Mouse (Mus musculus): ENCODE data around the gene Rgs6. TPM values are rescaled to one million over a fixed set of nuclear protein-coding genes. Genes with fewer than 3 reads are reported as not detected.

The Rgs6 gene
- total RNA-seq, 2 experiments from 2014 or later = 16.3 to 19.9 TPM

DNA sequence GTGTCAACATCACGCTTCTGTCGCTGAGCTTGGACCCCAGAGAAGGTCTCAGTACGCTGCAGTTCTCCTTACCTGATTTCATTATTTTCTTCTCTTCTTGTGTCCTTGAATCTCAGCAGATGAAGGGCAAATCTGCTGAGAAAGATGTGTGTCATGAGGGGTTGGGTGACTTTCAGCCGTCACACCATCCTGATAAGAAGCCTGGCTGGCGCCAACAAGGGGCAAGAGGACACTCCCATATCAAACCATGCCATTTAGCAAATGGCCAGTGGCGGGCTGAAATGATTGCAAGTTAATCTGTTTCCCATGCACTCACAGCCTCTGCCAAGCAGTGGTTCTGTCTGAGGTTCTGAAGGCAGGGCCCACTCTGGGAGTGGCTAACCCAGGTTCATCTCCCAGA is 428.4 kb downstream of the Rgs6 start:
- no peak for DNase-seq (ENCODE audit: low spot score in 2 of 2)

DNA sequence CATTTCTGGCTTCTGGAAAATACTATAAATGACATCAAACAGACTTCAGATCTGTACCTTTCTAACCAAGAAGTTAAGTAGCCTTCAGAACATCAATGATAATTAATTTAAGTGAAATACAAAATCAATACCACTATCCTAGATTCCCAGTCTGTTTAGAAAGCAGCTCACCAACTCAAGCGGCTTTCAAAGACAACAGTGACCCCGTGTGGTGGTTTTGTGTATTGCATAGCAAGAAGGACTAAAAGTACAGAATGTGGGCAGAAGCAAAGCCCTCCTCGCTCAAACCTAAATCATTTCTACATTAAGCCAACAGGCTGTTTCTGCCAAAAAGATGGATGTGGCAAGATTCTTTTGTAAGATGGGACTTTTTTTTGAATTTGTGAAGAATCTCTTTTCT is 429.9 kb downstream of the Rgs6 start:
- peak; percentile 90 to 96 for DNase-seq (ENCODE audit: low spot score in 2 of 2)

DNA sequence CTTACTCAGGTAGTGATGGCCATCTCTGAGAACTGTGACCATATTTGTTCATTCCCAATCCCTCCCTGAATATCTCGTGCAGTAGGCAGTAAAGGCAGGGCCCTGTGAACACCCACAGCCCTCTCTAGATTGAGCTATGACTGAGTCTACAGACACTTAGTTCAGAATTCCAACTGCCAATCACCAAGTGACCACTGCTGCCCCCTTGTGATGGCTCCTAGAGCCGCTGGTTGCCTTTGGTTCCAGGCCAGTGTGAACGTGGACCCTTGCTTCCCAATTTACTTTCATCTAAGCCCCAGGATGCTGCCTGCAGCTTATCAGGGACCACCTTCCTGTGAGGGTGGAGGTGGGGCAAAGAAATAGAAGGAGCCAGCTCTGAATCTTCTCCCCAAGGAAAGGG is 438.9 kb downstream of the Rgs6 start:
- no peak for DNase-seq (ENCODE audit: low spot score in 2 of 2)

DNA sequence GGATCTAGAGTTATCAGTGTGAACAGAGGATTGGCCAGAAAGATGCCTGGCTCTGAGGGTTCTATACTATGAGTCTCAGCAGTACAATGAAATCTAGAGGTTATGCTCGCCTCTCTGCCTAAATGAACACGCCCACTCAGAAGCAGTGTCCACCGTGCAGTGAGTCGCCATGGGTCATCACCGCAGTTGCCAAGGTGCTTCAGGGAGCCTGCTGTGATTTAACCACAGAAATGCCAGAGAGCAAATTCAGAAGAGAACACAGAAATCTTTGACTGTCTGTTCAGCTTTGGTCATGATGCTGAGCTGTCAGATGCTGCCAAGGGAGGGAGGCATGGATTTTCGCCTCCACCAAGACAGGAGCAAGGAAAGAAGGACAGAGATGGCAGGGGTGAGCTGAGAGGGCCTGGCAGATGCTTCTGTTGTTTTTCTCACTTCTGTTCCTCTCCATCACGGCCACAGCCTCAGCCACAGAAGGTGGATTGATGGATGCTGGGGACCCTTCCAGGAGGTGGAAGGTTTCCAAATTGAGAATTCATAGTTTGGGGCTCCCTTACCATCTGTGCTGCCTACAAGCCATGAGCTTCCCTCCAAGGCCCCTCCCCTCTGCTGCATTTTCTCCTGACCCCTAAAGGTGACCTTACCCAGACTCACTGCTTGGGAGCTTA is 445.2 kb downstream of the Rgs6 start:
- no peak for DNase-seq (ENCODE audit: low spot score in 2 of 2)

DNA sequence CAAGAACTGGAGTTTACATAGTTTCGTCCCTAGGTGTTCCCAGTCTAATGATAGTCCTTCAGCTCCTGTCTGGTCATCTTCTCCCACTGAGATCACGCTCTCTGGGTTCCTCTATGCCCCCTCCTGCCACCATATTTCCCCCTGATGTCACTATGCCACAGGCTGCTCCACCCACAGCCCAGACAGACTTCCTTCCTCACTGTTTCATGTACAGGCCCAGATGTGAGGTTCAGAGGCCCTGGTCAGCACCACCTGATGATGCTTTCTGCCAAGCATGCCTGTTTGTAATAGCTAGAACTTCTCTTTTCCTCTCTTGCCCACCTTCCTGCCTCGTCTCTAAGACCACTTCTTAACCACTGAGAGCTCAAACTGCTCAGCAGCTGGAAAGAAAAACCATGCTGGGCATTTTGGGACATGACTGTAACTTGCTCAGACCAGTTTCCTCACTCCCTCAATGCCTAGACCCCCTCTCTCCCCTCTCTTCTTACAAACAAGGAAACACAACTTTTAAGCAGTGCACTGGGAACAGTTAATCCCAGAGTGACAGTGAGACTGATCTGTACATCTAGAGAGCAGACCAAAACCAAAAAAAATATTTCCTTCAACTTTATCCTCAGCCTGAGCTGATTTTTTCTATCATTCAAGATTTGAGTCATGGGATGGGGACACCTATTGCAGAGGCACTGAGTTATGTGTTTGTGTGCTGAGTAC is 446.9 kb downstream of the Rgs6 start:
- no peak for DNase-seq (ENCODE audit: low spot score in 2 of 2)

DNA sequence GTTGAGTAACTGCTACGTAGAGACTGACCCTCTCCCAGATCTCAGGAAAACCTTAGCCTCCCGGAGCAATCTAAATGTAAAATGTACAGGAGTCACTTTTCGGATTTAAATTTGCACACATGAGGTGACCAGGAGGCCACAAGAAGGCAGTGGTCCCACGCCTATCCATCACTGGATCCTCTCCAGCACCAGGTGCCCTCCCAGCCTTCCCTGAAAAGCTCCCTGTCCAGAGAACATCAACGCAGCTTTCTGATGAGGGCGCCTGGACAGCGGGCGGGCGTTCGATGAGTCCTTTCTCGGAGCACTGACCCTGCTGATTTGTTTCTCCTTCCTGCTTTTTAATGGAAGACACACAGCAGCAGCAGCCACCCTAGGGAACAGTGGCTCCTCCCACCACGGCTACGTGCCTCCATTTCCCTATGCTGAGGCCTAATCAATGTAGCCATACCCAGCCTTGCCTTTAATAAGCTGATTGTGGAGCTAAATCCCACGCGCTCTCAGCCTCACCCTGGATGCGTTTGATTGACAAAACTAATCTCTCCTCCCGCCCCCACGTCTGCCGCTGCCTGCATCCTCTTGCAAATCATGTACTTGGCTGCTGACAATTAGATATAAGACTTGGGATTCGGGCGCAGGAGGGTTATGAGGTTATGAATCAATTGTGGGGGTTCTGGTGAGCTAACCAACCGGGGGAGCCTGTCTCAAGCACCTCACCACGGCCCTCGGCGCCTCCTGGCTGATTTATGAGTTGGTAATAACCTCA is 449.9 kb downstream of the Rgs6 start:
- DNase-seq (ENCODE audit: low spot score in 2 of 2) = peak; percentile 45 to 69

DNA sequence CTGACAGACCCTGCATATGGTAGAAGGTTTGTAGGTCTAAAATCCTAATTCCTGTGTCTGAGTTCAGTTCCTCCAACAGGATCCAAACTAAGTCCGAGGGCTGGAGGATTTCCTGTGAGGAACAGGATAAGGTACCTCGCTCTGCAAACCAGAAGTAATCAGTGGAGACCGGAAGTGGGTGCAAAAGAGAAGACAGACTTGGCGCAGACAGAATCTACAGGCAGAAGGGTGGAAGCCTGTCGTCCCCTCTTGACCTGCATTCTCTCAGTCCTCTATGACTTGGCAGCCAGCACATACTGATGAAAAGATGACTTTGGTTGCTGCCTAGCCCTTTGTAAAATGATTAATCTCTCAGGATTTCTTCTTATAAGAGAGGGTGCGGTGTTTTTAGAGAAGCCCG is 450.7 kb downstream of the Rgs6 start:
- DNase-seq (ENCODE audit: low spot score in 2 of 2) = no peak

DNA sequence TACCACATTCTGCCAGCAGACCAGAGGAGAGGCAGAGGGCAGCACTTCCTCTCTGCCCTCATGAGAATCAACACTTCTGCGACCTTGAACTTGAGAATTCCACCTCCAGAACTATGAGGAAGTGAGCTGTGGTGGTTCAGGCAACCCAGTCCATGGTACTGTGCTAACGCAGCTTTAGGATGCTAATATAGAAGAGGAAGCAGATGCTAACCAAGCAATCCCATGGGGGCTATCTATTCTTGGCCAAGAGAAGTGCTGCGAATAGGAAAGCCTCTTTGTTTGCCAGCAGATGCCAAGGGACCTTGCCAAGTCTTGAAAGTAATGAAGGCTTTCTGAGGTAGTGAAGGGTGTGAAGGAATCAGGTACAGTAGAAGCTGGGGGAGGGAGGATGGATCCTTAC is 451.8 kb downstream of the Rgs6 start:
- no peak for DNase-seq (ENCODE audit: low spot score in 2 of 2)

DNA sequence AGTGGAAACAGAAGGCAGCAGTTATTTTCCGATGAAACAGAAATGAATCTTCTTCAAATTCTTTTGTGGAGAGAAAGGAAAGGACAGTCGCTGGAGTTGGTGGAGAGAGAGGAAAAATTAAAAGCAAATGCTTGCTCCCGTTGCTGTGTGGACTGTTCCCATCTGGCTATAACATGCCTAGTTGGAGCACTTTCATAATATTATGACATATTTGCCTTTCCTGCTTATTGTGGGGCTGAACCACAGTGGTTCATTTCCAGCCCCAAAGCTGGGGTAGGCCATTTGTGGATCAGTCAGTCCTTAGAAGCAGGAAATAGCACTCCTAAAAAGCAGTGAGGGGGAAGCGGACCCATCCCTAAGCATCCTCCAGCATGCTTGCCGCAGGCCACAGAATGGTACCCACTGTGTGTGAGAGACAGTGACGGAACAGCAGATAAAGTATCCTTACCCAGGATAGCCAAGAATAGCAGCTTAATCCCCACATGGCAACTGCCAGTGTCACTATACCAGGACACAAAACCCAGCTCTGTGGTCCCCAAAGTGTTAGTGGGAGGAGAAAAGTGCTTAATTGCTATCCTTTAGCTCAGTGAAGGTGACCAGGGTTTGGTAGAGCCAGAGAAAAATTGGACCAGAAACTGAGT is 456.0 kb downstream of the Rgs6 start:
- DNase-seq (ENCODE audit: low spot score in 2 of 2) = peak in 1 of 2 experiments; percentile 22

DNA sequence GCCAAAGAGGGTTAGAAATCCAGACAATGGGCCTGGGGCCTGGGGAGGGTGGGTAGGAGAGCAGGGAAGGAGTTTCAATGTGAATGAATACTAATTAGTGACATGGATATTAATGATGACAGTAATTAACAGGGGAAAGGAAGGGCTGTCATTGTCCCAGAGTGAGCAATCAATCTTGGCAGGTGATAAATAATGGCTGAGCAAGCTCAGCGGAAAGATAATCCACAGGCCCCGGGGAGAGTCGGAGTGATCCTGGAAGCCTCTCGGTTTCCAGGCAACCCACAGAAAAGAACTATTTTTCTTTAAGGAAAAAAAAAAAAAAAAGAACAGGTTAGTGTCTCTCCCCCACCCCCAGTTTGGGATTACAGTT is 456.5 kb downstream of the Rgs6 start:
- DNase-seq (ENCODE audit: low spot score in 2 of 2) = no peak

DNA sequence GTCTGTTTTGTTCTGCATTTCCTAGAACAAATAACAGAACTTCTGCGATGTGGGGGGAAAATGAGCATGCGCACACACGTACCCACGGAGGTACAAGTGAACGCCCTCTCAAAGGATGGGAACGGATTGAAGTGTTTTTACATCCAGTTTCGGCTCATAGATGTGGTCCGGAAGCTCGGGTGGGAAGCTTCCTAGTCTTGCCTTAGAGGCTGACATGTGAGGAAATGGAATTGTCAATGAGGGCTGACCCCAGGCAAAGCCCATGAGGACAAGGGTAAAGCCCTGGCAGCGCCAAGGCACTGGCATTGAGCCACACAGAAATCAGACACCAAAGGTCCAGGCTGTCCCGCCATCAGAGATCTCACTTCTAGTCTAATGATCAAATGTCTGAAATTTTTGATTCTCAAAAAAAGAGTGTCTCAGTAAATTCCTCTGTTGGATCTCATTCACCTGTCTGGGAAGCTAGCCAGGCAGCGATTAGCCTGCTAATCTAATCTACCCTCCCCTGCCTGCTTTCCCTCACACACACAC is 457.0 kb downstream of the Rgs6 start:
- peak; percentile 29 to 60 for DNase-seq (ENCODE audit: low spot score in 2 of 2)

DNA sequence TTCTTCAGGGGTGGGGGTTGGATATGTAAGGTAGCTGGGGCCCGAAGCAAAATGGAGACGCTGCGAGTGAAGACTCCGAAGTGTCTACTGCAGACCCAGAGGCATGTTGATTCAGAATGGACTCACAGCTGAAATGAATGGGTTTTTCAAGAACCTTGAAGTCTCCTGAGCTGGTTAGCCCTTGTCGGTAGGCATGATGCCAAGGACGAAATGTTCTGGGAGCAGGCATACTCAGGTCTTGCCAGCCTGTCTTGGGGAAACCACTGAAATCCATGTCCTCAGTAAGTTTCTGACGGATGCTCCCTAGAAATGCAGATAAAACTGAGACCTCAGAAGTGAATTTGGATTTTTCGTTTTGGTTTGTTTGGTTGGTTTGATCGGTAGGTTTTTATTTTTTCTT is 458.6 kb downstream of the Rgs6 start:
- DNase-seq (ENCODE audit: low spot score in 2 of 2) = peak in 1 of 2 experiments; percentile 36

DNA sequence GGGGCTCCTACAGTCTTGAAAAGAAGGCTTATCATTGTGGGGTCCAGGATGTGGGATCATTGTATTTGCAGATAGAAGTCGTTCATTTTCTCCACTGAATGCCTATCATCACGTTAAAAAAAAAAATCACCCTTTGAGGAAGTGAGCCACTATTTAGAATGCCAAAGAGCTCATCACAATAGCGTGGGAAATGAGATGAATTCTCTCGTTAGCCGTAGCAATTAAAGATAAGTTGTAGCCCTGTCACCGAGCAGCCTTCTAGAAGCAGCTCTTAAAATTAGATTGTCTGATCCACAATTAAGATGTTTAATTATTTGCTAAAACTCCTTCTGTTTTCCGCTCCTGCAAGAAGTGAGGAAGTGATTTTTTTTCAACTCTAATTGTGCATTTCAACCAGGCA is 459.6 kb downstream of the Rgs6 start:
- no peak for DNase-seq (ENCODE audit: low spot score in 2 of 2)

DNA sequence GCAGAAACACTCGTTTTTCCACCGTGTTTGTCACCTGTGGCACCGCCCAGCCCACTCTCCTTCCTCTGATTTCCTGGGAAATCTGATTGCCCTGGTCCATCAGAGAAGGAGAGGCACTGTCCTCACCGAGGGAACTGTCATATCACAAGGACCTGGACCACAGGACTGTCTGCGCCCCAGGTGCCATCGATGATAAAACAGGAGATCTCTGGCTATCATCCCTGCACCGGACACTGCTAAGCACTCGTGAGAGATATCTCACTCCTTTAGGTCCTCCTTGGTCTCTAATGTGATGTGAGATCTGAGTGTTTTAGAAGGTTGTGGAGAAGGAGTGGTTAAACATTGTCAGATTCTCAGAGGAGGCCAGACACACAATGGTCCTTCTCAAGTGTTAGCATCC is 462.4 kb downstream of the Rgs6 start:
- no peak for DNase-seq (ENCODE audit: low spot score in 2 of 2)

DNA sequence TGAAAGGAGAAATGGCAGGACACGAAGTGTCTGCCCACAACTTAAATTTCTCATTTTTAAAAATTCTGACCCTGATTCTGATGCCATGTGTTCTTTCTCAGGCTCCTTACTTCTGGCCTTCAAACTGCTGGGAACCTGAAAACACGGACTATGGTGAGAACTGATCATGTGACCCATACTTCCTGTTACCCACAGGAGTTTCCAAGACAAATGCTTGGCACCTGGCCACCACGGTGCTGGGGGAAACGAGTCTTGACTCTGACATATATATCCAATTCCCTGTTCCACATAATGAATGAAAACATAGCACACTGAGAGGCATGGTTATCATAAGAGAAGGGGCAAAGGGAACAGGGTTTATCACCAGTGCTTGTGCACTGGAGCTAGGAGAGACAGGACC is 464.3 kb downstream of the Rgs6 start:
- no peak for DNase-seq (ENCODE audit: low spot score in 2 of 2)

DNA sequence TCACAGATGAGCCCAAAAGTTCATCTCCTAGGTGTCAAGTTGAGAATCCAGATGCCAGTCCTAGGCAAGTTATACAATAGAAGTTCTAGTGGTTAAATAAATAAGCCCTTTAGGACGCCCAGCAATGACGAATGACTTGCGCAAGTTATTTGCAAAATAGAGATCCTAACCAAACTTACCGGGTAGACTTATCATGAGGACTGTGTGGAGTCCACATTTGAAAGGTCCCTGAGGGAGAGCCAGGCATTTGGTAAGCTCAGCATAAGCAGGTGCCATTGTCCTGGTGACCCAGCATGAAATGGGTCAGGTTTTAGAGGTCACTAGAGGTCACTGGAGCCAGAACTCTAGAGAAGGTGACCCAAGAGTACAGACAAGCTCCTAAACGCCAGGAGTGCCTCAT is 467.6 kb downstream of the Rgs6 start:
- DNase-seq (ENCODE audit: low spot score in 2 of 2) = no peak

DNA sequence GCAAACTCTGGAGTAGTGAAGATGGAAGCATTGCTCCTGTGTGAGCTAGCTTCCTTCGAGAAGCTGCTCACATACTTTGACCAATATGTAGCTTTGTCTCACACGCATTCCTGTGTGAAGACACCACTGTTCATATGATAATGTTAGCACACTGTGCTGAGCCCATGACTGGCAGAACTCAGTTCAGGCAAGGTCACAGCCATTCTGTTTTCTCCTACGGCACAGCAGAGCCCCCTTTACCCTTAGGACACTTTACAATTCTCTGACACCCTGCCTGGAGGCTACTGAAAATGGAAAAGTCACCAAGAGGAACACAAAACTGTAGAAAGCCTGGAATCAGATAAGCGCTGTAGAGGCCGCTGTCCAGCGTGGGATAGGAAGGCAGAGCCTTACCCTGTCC is 478.3 kb downstream of the Rgs6 start:
- no peak for DNase-seq (ENCODE audit: low spot score in 2 of 2)

DNA sequence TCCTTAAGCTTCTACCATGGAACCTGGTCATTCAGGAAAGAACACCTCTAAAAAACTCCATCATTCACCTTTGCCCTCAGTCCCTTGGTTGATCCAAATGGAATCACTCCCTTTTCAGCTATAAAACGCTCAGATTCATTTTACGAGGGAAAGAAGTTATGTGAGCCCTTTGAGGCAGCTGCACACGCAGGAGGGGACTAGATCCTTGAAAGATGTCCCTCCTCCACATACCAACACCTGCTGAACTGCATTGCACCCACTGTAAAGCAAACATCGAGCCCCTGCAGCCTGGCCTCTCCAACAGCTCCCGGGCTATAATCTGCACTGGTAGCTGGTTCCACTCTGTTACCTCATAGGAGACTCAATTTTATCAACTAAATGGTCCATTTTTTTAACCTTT is 482.8 kb downstream of the Rgs6 start:
- DNase-seq (ENCODE audit: low spot score in 2 of 2) = no peak

DNA sequence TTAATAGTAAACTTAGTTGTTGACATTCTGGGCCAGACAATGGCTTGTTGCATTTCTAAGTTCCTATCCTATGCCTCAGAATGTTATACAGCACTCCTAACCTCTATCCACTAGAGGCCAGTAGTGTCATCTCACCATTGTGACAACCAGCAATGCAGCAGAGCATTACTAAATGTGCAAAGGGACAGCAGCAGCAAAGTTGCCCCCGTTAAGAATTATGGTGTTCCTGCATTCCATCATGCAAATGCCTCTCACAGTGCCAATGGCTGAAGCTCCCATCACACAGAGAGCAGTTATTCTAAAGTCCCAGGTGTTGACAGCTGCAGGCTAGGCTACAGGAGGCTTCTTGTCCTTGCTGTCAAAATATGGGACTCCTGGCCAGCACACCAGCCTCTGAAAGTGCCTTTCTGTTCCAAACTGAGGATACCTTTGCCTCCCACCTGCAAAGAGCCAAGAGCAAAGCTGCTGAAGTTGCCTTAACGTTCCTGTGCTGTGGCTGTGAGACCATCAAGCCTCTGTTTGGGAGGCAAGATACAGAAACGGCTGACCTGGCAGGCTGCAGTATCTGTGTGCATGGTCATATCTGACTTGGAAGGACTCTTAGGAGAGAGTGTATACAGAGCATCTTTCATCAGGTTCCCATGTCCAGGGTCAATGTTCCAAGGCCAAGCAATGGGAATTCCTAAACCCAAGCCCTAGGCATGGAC is 484.2 kb downstream of the Rgs6 start:
- peak; percentile 8 to 36 for DNase-seq (ENCODE audit: low spot score in 2 of 2)

DNA sequence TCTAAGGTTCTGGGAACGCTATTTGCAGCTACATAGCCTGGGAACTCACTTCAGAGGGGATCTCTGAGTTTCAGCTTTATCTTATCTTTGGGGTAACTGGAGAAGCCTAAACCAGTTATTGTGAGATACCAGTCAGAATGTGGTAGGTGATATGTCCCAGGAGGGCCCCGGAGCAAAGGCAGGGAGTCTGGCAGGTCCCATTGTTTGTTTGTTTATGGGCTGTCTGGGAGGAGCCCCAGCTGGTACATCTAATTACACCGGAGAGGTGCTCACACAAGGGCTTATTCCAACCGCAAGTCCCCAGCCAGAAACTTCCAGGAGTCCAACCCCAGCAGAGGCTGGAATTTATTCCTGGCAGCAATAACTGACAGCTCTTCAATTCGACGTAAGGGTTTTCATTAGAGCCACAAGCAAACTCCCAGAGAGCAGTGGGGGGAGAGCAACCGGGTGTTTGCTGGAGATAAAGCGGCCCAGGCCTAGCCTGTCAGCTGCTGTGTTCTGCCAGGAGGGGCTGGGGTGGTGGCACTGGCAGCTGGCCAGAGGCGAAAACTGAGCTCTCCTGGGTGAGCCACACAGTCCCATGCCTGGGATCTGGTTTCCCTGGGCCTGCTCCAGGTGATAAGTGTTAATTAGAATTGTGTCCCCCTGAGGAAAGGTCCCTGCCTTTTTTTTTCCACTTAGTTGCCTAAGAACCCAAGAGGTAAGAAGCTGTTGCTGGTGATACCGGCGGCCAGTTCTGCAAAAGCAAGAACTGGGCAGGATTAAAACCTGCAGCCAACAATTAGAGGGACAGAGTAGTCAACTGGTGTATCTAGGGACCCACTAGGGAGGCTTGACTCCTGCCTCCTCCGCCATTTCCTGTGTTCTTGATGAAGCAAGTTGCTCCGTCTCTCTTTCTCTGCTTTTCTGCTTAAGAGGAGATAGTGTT is 485.1 kb downstream of the Rgs6 start:
- peak in 1 of 2 experiments; percentile 5 for DNase-seq (ENCODE audit: low spot score in 2 of 2)
